Mouse (Mus musculus) splenic B cell, adult 2 months (primary cell): Measurements from ENCODE around the gene Lyst.
A peak's percentile ranks its signal among the peaks of the same experiment; 100 is the strongest.
"Not testable (repeated sequence)": the region's sequence is repeated elsewhere in the genome, so short reads cannot be mapped to it uniquely, and the experiment has no call there.

Experiments
- DNase-seq: peaks from one replicate; pipeline ENCODE4 v3.0.0-alpha.2; 2011; ENCODE audit warnings: low read depth, low spot score
- H3K27me3 ChIP-seq: 2 replicates; pipeline ENCODE4 v1.6.1; 2012; ENCODE audit warnings: mild to moderate bottlenecking, low read length, moderate library complexity, mixed read lengths; ENCODE audit not compliant: control insufficient read depth, poor library complexity, insufficient read depth, severe bottlenecking
- H3K36me3 ChIP-seq: 2 replicates; pipeline ENCODE4 v1.6.1; 2012; ENCODE audit warnings: mild to moderate bottlenecking, low read length, moderate library complexity, mixed read lengths; ENCODE audit not compliant: control insufficient read depth, poor library complexity, insufficient read depth, severe bottlenecking

The Lyst gene

GRCm38 (mm10) chr13:13795166-13795832, 205.1 kb downstream of the Lyst start:
- Histone ChIP-seq H3K36me3 (no peaks in the 10 kb centered on the region), H3K27me3 (no peaks in the 10 kb centered on the region)
- DNase-seq: no peak

GRCm38 (mm10) chr13:13796082-13796481, 205.9 kb downstream of the Lyst start:
- Histone ChIP-seq H3K36me3 (no peaks in the 10 kb centered on the region), H3K27me3 (no peaks in the 10 kb centered on the region)
- DNase-seq: no peak

GRCm38 (mm10) chr13:13797816-13798215, 207.6 kb downstream of the Lyst start:
- not testable (repeated sequence) for DNase-seq

GRCm38 (mm10) chr13:13798775-13799174, 208.6 kb downstream of the Lyst start:
- no peaks in the 10 kb centered on the region for H3K36me3 ChIP-seq
- no peaks in the 10 kb centered on the region for H3K27me3 ChIP-seq
- no peak for DNase-seq

More at GRCm38 (mm10) chr13:13797816-13798215, 207.6 kb downstream of the Lyst start:
- H3K36me3 ChIP-seq, H3K27me3 ChIP-seq: not testable (repeated sequence)

- Histone ChIP-seq H3K27me3 (no peaks in the 10 kb centered on the region), H3K36me3 (no peaks in the 10 kb centered on the region)
- no peak for DNase-seq
These were observed 218.3 kb downstream of the Lyst start for GRCm38 (mm10) chr13:13808337-13809132.

GRCm38 (mm10) chr13:13810885-13811284, 220.7 kb downstream of the Lyst start:
- H3K27me3 ChIP-seq: no peaks in the 10 kb centered on the region
- no peak for DNase-seq
- H3K36me3 ChIP-seq: no peaks in the 10 kb centered on the region

- Histone ChIP-seq H3K27me3 (no peaks in the 10 kb centered on the region), H3K36me3 (no peaks in the 10 kb centered on the region)
- DNase-seq: peak; percentile 3
These were observed 228.5 kb downstream of the Lyst start for GRCm38 (mm10) chr13:13818696-13819095.

- Histone ChIP-seq H3K27me3 (no peaks in the 10 kb centered on the region), H3K36me3 (no peaks in the 10 kb centered on the region)
- no peak for DNase-seq
These were observed 230.3 kb downstream of the Lyst start for GRCm38 (mm10) chr13:13820234-13821123.

GRCm38 (mm10) chr13:13824946-13825345, 234.7 kb downstream of the Lyst start:
- H3K27me3 ChIP-seq: no peaks in the 10 kb centered on the region
- no peaks in the 10 kb centered on the region for H3K36me3 ChIP-seq
- no peak for DNase-seq

GRCm38 (mm10) chr13:13826533-13826932, 236.3 kb downstream of the Lyst start:
- Histone ChIP-seq H3K27me3 (no peaks in the 10 kb centered on the region), H3K36me3 (no peaks in the 10 kb centered on the region)
- no peak for DNase-seq

- Histone ChIP-seq H3K27me3 (no peaks in the 10 kb centered on the region), H3K36me3 (no peaks in the 10 kb centered on the region)
- DNase-seq: no peak
These were observed 237.9 kb downstream of the Lyst start for GRCm38 (mm10) chr13:13828125-13828524.
